Mouse (Mus musculus) heart, adult 2 months (tissue): ENCODE measurements at regions not wholly inside any gene's neighbourhood (a gene's known extent, or its start where the extent isn't known, plus 50 kb on each side); places are given as distances from the start of the nearest gene placed in this dataset.

ENCODE experiments used
- DNase-seq, 2 experiments: peaks; one replicate each; pipeline ENCODE4 v3.0.0; 2021
- H3K27ac ChIP-seq: fragments of 200-600 bp; 2 replicates; pipeline ENCODE4 v1.8.1; 2022
- H3K27me3 ChIP-seq: fragments of 200-500 bp; 2 replicates; pipeline ENCODE4 v1.6.1; 2012; ENCODE audit warnings: mild to moderate bottlenecking, low read length, inconsistent platforms, mixed read lengths; ENCODE audit not compliant: control insufficient read depth, insufficient read depth
- H3K36me3 ChIP-seq: fragments of 200-500 bp; 2 replicates; pipeline ENCODE4 v1.6.1; 2012; ENCODE audit warnings: low read length, inconsistent platforms; ENCODE audit not compliant: control insufficient read depth, insufficient read depth
- H3K4me1 ChIP-seq: fragments of 200-500 bp; 2 replicates; pipeline ENCODE4 v1.6.1; 2011; ENCODE audit warnings: low read length; ENCODE audit not compliant: control insufficient read depth, insufficient read depth
- H3K4me3 ChIP-seq: fragments of 200-600 bp; 2 replicates; pipeline ENCODE4 v1.8.1; 2022
- H3K79me2 ChIP-seq: fragments of 200-500 bp; replicated peaks from 2 replicates; pipeline ENCODE4 v1.6.1; 2012; ENCODE audit warnings: mild to moderate bottlenecking, inconsistent platforms, low read length, moderate library complexity, mixed read lengths; ENCODE audit not compliant: control insufficient read depth, insufficient read depth
- H3K9ac ChIP-seq: fragments of 200-500 bp; 2 replicates; pipeline ENCODE4 v1.6.1; 2012; ENCODE audit warnings: low read depth, mild to moderate bottlenecking, control low read depth, inconsistent platforms, low read length, mixed read lengths
- CTCF ChIP-seq: fragments of 200-600 bp; IDR thresholded peaks from 2 replicates; pipeline ENCODE4 v1.8.1; 2022; ENCODE audit warnings: antibody characterized with exemption, mild to moderate bottlenecking, moderate library complexity
- EP300 ChIP-seq: fragments of 200-500 bp; IDR thresholded peaks from 2 replicates; pipeline ENCODE4 v1.6.1; 2011; ENCODE audit warnings: low read depth, low read length, control low read depth; ENCODE audit not compliant: insufficient read depth
- POLR2A ChIP-seq: fragments of 200-500 bp; IDR thresholded peaks from 2 replicates; pipeline ENCODE4 v1.6.1; 2011; ENCODE audit warnings: mild to moderate bottlenecking, low read depth, low read length, control low read depth; ENCODE audit not compliant: insufficient read depth
- WGBS: fragments of 180-500 bp; shearing (Covaris S2); methylation state at CpG from one replicate; pipeline ENCODE4 v1.1.7; 2018; 5-methylcytosine and 5-hydroxymethylcytosine counted together
- intact Hi-C: fragments of 180-260 bp; cut with DNase I; formaldehyde crosslinking; loops from one replicate; pipeline ENCODE4 v1.15.1; 2025

DNA sequence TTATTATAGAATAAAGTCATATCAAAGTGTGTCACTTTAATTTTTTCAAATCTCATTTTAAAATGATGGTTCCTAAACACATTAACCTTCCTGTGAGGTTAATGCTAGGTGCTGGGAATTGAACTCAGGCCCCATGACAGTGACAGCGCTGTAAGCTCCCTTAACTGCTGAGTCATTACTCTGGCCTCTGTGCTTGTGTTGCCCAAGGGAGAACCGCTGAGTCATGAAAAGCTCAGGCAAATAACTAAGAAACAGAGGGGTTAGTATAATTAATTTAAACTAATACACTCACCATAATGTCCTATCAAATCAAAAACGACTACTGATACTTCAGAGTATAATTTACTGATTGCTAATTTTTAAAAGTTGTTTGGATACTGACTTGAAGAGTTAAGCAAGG, 281.7 kb upstream of the Ndst3 start:
- H3K4me1 ChIP-seq = no peaks in the 10 kb centered on the region
- WGBS = 64% methylated on average over 3 of the region's 3 CpGs
- TF ChIP-seq EP300 (no peak), CTCF (no peak), POLR2A (no peak)
- H3K4me3 ChIP-seq = no peak overlapping the region
- H3K79me2 ChIP-seq = no peaks in the 10 kb centered on the region
- H3K27ac ChIP-seq = no peak overlapping the region
- H3K36me3 ChIP-seq = no peaks in the 10 kb centered on the region
- H3K9ac ChIP-seq = no peak overlapping the region
- intact Hi-C loops = no loop called here
- no peaks in the 10 kb centered on the region for H3K27me3 ChIP-seq
- no peak for DNase-seq

DNA sequence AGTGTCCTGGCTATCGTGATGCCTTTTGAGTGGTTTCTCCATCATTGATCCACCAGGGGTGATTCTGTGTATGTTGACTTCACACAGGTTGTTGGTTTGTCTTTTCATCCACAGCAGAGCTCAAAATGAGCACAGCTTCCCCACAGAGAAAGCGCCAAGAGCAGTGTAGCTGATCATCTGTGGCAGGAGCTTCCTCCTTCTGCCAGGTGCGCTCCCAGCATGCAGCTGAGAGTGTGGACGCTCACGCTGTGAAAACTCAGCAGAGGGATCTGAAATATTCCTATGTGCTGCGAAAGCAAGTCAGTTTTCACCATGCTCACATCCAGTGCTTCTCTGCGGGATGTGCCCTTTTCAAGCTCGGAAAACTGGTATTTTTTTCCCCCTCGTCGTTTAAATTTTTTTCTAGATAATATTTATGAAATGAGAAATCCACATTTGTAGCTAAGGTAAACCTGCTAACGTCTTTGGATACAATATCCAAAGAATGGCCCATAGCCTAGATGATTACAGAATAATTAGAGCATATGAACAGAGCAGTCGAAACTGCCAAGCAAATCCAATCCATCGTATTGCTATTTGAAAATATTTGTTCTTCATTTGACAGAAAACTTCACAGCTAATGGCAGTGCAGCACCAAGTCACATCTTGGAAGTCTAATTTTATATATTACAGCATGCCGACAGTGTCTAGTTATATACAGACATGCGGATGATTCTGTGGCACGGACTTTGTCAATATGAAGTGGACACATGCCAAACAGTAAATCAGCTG, 283.3 kb upstream of the Ndst3 start:
- H3K36me3 ChIP-seq = no peaks in the 10 kb centered on the region
- WGBS = 72% methylated on average over 16 of the region's 16 CpGs
- no peak for DNase-seq
- TF ChIP-seq EP300 = no peak
- no peak for TF ChIP-seq POLR2A
- no peak for TF ChIP-seq CTCF
- H3K4me3 ChIP-seq = no peak overlapping the region
- H3K27ac ChIP-seq = no peak overlapping the region
- no peaks in the 10 kb centered on the region for H3K4me1 ChIP-seq
- H3K9ac ChIP-seq = no peak overlapping the region
- intact Hi-C loops = no loop called here
- no peaks in the 10 kb centered on the region for H3K27me3 ChIP-seq
- H3K79me2 ChIP-seq = no peaks in the 10 kb centered on the region

DNA sequence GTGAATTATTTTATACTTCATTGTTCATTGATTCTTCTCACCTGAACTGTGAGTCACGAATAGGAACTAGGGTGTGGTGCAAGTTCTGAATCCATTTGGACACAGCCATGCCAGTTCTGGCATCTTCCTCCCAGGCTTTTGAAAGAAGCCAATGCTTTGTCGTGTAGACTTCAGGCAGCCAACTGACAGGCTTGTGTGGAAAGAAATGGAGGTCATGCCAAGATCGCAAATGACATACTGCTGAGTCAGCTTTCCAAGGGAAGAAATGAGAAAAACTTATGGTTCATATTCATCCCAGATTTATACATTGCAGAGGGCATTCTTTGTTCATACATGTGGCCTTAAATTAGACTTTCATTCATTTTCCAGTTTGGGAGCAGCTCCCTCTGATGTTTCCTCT, 285.8 kb upstream of the Ndst3 start:
- no peak overlapping the region for H3K4me3 ChIP-seq
- no peak overlapping the region for H3K9ac ChIP-seq
- H3K27ac ChIP-seq = no peak overlapping the region
- no peaks in the 10 kb centered on the region for H3K36me3 ChIP-seq
- H3K79me2 ChIP-seq = no peaks in the 10 kb centered on the region
- no peaks in the 10 kb centered on the region for H3K27me3 ChIP-seq
- WGBS = 61% methylated on average over 3 of the region's 3 CpGs
- intact Hi-C loops = no loop called here
- no peak for TF ChIP-seq EP300
- no peak for TF ChIP-seq POLR2A
- no peak for TF ChIP-seq CTCF
- H3K4me1 ChIP-seq = no peaks in the 10 kb centered on the region
- DNase-seq = no peak

DNA sequence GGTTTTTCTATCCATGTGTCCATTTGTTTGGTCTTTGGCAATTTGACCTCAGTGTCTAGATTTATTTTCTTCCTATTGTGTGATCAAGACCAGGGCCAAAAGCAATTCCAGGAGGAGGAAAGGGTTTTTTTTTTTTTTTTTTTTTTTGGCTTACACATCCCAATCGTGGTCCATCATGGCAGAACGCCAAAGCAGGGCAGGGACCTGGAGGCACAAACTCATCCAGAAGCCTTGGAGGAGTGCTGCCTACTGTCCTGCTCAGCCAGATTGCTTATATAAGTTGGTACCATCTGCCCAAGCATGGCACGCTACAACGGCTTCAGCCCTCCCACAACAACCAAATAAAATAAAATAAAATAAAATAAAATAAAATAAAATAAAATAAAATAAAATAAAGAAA, 286.5 kb upstream of the Ndst3 start:
- no peaks in the 10 kb centered on the region for H3K27me3 ChIP-seq
- H3K9ac ChIP-seq = no peak overlapping the region
- H3K4me1 ChIP-seq = no peaks in the 10 kb centered on the region
- H3K4me3 ChIP-seq = no peak overlapping the region
- 67% methylated on average over 4 of the region's 4 CpGs for WGBS
- intact Hi-C loops = no loop called here
- no peaks in the 10 kb centered on the region for H3K79me2 ChIP-seq
- H3K27ac ChIP-seq = no peak overlapping the region
- no peaks in the 10 kb centered on the region for H3K36me3 ChIP-seq
- TF ChIP-seq CTCF (no peak), POLR2A (no peak), EP300 (no peak)
- DNase-seq = no peak

DNA sequence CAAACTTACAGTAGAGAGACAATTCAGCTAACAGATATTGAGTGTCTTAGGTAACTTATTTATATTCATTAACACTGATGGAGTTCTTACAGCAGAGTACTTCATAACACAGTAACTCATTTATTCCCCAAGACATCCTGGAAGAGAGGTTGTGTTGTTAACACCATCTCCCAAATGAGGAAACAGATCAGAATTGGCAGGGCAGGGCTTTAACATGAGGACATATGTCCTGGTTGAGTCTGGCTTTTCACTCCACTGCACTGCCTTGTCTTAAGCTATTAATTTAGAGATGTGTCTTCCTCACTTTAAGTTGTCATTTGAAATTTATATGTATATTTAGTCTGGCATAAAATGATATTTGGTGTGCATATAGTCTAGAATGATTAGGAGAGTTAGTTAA, 292.4 kb upstream of the Ndst3 start:
- Histone ChIP-seq H3K9ac (no peak overlapping the region), H3K4me1 (no peaks in the 10 kb centered on the region), H3K36me3 (no peaks in the 10 kb centered on the region), H3K27me3 (no peaks in the 10 kb centered on the region), H3K27ac (no peak overlapping the region), H3K79me2 (no peaks in the 10 kb centered on the region), H3K4me3 (no peak overlapping the region)
- TF ChIP-seq EP300 = no peak
- no peak for TF ChIP-seq POLR2A
- no peak for DNase-seq
- intact Hi-C loops = no loop called here

DNA sequence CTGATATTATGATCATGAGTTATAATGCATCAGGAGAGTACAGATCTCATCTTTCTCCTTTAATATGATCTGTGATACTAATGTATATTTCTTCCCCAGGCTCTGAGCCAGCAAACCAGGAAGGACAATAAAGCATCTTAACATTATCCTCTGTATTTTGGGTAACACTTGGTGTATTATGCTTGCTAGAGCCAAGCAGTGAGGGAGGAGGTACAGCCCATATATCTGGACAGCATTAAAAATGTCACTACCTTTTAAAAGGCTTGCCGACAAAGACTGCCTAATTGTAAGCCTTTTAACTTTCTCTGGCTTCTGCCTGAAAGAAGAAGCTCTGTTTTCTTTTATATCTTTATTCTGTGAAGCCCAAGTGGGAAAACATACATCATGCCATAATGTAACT, 292.9 kb upstream of the Ndst3 start:
- intact Hi-C loops = no loop called here
- WGBS = 56% methylated on average over 1 of the region's 1 CpGs
- no peaks in the 10 kb centered on the region for H3K27me3 ChIP-seq
- H3K4me1 ChIP-seq = no peaks in the 10 kb centered on the region
- H3K9ac ChIP-seq = no peak overlapping the region
- TF ChIP-seq EP300 (no peak), CTCF (no peak), POLR2A (no peak)
- no peaks in the 10 kb centered on the region for H3K36me3 ChIP-seq
- DNase-seq = no peak
- no peaks in the 10 kb centered on the region for H3K79me2 ChIP-seq
- no peak overlapping the region for H3K27ac ChIP-seq
- no peak overlapping the region for H3K4me3 ChIP-seq
